Mouse (Mus musculus): ENCODE data around the gene Galnt15.
"Not testable (repeated sequence)": the region's sequence is repeated elsewhere in the genome, so short reads cannot be mapped to it uniquely, and the experiment has no call there.

Galnt15 gene

DNA sequence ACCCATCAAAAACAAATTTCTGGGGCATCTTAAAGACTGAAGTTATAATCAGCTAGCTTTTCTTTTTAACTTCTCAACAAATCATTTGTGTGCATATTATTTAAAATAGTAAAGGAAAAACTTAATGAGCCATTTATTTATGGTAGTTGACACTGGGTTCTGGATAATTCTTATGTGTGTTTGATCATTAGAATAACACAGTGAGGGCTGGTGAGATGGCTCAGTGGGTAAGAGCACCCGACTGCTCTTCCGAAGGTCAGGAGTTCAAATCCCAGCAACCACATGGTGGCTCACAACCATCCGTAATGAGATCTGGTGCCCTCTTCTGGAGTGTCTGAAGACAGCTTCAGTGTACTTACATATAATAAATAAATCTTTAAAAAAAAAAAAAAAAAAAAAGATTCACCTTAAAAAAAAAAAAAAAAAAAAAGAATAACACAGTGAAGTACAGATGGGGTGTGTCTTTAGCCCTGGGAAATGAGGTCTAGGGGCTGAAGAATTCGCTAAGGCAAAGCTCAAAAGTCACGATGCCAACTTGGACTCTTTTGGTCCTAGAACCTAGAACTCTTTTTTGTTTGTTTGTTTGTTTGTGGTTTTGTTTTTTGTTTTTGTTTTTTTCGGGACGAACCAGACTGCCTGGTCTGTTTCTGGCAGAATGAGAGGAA lies 58.9 kb downstream of the Galnt15 start:
- DNase-seq (ENCODE audit: low spot score in 2 of 2): not testable (repeated sequence)

- peak; percentile 39 to 50 for DNase-seq (ENCODE audit: low spot score in 2 of 2)
These were observed 62.3 kb downstream of the Galnt15 start for GRCm38 (mm10) chr14:32091124-32091523.

DNA sequence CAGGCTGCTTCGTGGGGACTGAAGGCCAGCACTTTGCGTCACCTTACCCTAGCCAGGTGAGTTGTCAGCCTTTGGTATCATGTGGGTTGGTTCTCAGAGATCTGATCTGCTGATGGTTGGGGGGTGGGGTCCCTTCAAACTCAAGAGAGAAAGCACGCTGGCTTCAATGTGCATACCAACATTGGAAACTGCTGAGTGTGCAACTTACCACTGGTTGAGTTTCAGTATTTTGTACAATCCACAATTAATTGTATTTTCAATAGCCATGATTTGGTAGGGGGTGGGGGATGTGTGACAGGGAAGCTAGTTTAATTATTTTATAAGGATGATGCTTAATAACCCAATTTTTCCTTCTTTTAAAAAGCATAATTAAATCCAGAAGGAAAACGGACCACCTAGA lies 62.9 kb downstream of the Galnt15 start:
- no peak for DNase-seq (ENCODE audit: low spot score in 2 of 2)

DNA sequence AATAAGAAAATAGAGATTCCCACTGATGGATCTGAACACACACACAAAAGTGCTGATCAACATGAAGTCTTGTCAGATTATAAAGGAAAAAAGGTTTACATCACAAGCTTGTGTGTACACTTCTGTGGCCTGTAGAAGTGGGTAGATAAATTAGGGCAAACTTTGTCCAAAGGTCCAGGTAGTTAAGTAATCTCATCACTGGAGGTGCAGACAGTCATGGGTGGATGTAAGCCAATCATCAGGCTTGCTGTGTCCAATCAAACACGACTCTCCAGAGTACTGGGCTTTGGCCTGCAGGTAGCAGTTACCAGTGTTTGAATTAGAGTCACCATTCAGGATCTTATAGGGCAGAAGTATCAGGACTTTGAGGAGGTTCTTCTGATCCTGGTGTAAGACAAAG lies 64.2 kb downstream of the Galnt15 start:
- DNase-seq (ENCODE audit: low spot score in 2 of 2): no peak

DNA sequence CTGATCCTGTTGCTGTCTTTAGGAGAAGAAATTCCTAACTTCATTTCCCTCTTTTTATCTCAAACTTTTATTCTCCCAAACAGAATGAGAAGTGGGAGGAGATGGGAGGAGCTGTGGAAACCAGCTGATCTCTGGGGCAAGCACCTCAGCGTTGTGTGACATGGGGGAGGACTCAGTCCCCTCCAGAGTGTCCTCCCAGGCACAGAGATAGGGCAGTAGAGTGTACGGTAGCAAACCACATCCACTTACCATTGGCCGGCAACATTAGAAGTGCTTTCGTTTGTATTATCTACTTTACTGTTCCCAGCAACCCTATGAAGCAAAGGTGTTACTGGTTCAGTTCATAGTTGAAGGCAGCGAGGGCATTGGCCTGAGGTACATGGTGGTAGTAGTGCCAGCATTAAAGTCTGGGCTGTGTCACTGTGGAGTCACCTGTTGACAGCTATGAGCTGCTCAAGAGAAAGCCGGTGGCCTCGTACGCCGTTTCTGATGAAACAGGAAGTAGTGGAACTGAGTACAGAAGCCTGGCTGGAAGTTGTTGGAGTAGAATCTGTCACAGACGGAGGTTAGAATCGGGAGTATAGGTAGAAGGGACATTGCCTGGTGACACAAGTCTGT lies 64.8 kb downstream of the Galnt15 start:
- peak; percentile 22 to 29 for DNase-seq (ENCODE audit: low spot score in 2 of 2)

GRCm38 (mm10) chr14:32095646-32096045 lies 66.9 kb downstream of the Galnt15 start:
- no peak for DNase-seq (ENCODE audit: low spot score in 2 of 2)

DNA sequence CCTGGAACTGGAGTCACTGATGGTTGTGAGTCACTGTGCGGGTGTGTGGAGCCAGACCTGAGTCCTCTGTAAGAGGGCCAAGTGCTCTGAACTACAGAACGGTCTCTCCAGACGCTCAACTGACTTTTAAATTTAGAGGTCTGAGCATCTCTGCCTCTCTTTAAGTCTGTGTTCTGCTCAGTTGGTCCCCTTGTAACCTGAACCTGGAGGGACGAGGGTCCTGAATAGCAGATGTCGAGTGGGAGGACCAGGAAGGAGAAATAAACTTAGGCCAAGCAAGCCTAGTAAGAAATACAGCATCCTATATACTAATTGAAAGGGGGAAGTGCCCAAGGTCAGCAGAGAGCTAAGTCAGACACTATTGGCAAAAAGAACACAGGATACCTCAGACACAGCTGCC lies 68.0 kb downstream of the Galnt15 start:
- DNase-seq (ENCODE audit: low spot score in 2 of 2): no peak

- DNase-seq (ENCODE audit: low spot score in 2 of 2): no peak
These were observed 68.9 kb downstream of the Galnt15 start for GRCm38 (mm10) chr14:32097691-32098090.

DNA sequence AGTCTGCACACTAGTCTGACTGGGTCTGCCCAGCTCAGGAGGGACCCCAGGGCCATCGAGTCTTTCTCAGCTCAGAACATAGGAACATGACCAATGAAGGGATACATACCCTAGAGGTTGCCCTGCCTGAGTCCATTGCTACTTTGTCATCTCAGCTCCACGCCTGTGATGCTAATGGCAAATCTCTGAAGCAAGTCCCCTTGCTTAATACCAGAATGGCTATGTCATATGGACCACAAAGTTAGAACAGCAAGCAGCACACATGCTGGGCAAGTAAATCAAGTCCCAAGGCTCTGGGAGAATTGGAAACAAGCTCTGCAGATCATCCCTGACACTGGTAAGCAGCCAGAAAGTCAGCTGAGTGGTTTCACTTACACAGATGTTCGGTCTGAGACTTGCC lies 70.2 kb downstream of the Galnt15 start:
- DNase-seq (ENCODE audit: low spot score in 2 of 2): peak in 1 of 2 experiments; percentile 19

- DNase-seq (ENCODE audit: low spot score in 2 of 2): no peak
These were observed 74.8 kb downstream of the Galnt15 start for GRCm38 (mm10) chr14:32103556-32103955.

DNA sequence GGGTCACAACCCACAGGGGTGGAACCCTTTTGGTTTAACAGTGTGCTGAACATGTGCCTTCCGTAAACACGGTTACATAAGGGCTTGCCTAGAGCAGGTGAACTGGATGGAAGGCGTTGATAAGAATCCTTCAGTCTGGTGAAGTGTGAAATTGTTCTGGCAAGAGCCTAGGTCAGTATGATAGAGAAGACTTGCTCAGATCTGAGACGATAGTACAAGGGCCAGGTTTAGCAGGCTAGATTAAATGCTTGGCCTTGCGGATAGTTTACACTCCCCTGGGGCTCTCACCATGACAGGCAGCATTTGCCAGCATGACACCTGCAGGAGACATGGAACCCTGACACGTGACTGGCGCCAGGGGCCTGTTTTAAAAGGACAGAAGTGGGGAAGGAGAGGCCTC lies 76.9 kb downstream of the Galnt15 start:
- DNase-seq (ENCODE audit: low spot score in 2 of 2): no peak

DNA sequence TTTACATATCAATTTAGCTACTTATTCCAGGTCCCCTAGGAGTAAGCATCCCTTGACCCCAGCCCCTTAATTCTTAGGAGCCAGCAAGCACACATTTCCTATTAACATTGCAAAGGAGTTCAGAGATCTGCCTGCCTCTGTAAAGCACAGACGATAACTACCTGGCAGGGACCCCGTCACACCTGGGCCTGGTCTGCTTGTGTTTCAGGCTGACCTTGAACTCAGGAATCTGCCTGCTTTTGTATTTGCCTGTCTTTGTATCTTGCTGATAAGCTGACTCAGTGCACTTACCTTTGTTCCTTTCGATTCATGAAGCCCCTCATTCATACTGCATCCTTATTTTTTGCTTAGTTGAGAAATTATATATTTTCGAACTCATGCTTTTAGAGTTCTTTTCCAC lies 78.1 kb downstream of the Galnt15 start:
- no peak for DNase-seq (ENCODE audit: low spot score in 2 of 2)

Measured in heart, adult 9 months (tissue).